Mouse (Mus musculus) liver, embryonic 15.5 days (tissue): ENCODE results near the gene Pan2. TPM values are rescaled to one million over a fixed set of nuclear protein-coding genes. Genes with fewer than 3 reads are reported as not detected.
"Not testable (repeated sequence)": the region's sequence is repeated elsewhere in the genome, so short reads cannot be mapped to it uniquely, and the experiment has no call there.

ENCODE experiments used
- ATAC-seq: fragments of 200-750 bp; cut with Nextera tagmentation; 2 replicates; pipeline ENCODE4 v1.8.0; 2017; ENCODE audit warnings: moderate number of reproducible peaks, mild to moderate bottlenecking, moderate library complexity; ENCODE audit not compliant: insufficient read depth
- H3K27ac ChIP-seq: fragments of 300-500 bp; sonication (generic); replicated peaks from 2 replicates; pipeline ENCODE4 v1.5.1; 2015; ENCODE audit warnings: mild to moderate bottlenecking, inconsistent platforms
- H3K27me3 ChIP-seq: fragments of 300-500 bp; sonication (generic); 2 replicates; pipeline ENCODE4 v1.6.1; 2015; ENCODE audit warnings: mild to moderate bottlenecking, inconsistent platforms
- H3K36me3 ChIP-seq: fragments of 300-500 bp; sonication (generic); replicated peaks from 2 replicates; pipeline ENCODE4 v1.6.1; 2015; ENCODE audit warnings: moderate library complexity, mild to moderate bottlenecking, inconsistent platforms
- H3K4me1 ChIP-seq: fragments of 300-500 bp; sonication (generic); replicated peaks from 2 replicates; pipeline ENCODE4 v1.6.1; 2015; ENCODE audit warnings: inconsistent platforms
- H3K4me2 ChIP-seq: fragments of 300-500 bp; sonication (generic); 2 replicates; pipeline ENCODE4 v1.6.1; 2015; ENCODE audit warnings: moderate library complexity, mild to moderate bottlenecking, inconsistent platforms
- H3K4me3 ChIP-seq: fragments of 300-500 bp; sonication (generic); replicated peaks from 2 replicates; pipeline ENCODE4 v1.5.1; 2015; ENCODE audit warnings: mild to moderate bottlenecking, inconsistent platforms
- H3K9ac ChIP-seq: fragments of 300-500 bp; sonication (generic); 2 replicates; pipeline ENCODE4 v1.6.1; 2015; ENCODE audit warnings: moderate library complexity, mild to moderate bottlenecking, inconsistent platforms
- H3K9me3 ChIP-seq: fragments of 300-500 bp; sonication (generic); replicated peaks from 2 replicates; pipeline ENCODE4 v1.6.1; 2016; ENCODE audit warnings: inconsistent platforms
- WGBS: fragments of 180-500 bp; shearing (Covaris S2); methylation state at CpG from one replicate; pipeline ENCODE4 v1.1.7; 2015; ENCODE audit warnings: mixed read lengths; ENCODE audit not compliant: insufficient replicate concordance; 5-methylcytosine and 5-hydroxymethylcytosine counted together
- polyA plus RNA-seq: library from polyadenylated mRNA; unstranded; fragments of >200 nt; fragmentation: Nextera tagmentation; extraction: Ambion mirVana; gene quantifications from 2 replicates; pipeline ENCODE4 v1.2.1, GENCODE M21; 2015

The Pan2 gene
- polyA plus RNA-seq, 1 experiment from 2014 or later, result 12.9 TPM

- WGBS, result 66% methylated on average over 31 of the region's 31 CpGs
- H3K4me1 ChIP-seq, result 0 out of 2 replicates have a peak, but pooled peaks cover 3% of the 10 kb centered on the region
- H3K9ac ChIP-seq, result no peak overlapping the region
- ATAC-seq, result no peak; the same call in 1 of the 2 replicates
- H3K27me3 ChIP-seq, result no peaks in the 10 kb centered on the region
- 0 out of 2 replicates have a peak overlapping the region, but pooled peaks have one; percentile 22 for H3K27ac ChIP-seq
- H3K4me2 ChIP-seq, result no peak overlapping the region
- peaks cover 88% of the 10 kb centered on the region for H3K36me3 ChIP-seq
- H3K4me3 ChIP-seq, result no peak overlapping the region
- no peaks in the 10 kb centered on the region for H3K9me3 ChIP-seq
These were observed 19.2 kb upstream of the Pan2 start for GRCm38 (mm10) chr10:128283604-128284579.

GRCm38 (mm10) chr10:128290594-128290993 is 12.5 kb upstream of the Pan2 start:
- not testable (repeated sequence) for H3K9me3 ChIP-seq, ATAC-seq, H3K27ac ChIP-seq, H3K9ac ChIP-seq, H3K4me3 ChIP-seq, H3K27me3 ChIP-seq, H3K4me1 ChIP-seq, H3K4me2 ChIP-seq
- 88% methylated on average over 1 of the region's 1 CpGs for WGBS
- peaks cover 56% of the 10 kb centered on the region for H3K36me3 ChIP-seq

GRCm38 (mm10) chr10:128296370-128297090 is 6.6 kb upstream of the Pan2 start:
- H3K27ac ChIP-seq, result no peak overlapping the region
- H3K4me1 ChIP-seq, result peaks cover 12% of the 10 kb centered on the region
- no peak overlapping the region for H3K4me2 ChIP-seq
- H3K9ac ChIP-seq, result no peak overlapping the region
- ATAC-seq, result no peak
- no peak overlapping the region for H3K4me3 ChIP-seq
- no peaks in the 10 kb centered on the region for H3K9me3 ChIP-seq
- no peaks in the 10 kb centered on the region for H3K27me3 ChIP-seq
- 68% methylated on average over 13 of the region's 13 CpGs for WGBS
- peaks cover 11% of the 10 kb centered on the region for H3K36me3 ChIP-seq

- Histone ChIP-seq H3K36me3 (peaks cover 4% of the 10 kb centered on the region), H3K9me3 (no peaks in the 10 kb centered on the region), H3K4me1 (peaks cover 13% of the 10 kb centered on the region), H3K4me3 (no peak overlapping the region), H3K27ac (no peak overlapping the region), H3K27me3 (no peaks in the 10 kb centered on the region), H3K4me2 (no peak overlapping the region), H3K9ac (no peak overlapping the region)
- no peak for ATAC-seq
- 69% methylated on average over 4 of the region's 4 CpGs for WGBS
These were observed 5.9 kb upstream of the Pan2 start for GRCm38 (mm10) chr10:128297221-128297620.

DNA sequence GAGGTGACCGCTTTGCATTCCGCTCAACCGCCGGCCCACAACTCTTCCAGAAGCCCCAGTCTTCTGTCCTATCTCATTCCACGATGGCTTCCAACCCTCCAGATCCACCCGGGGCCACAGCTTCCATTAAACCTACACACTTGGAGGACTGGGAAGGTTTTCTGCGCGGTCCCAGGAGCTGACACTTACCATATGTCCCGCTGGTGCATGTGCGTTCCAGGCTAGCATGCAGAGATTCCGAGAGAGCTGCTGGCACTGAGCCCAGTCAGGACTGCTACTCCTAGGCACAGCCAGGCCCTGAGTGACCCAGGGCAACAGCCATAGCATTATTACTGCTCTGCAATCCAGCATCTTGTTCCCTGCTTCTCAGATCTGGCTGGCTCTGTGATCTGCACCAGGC is 5.5 kb upstream of the Pan2 start:
- Histone ChIP-seq H3K4me3 (no peak overlapping the region), H3K36me3 (no peaks in the 10 kb centered on the region; the same call in 1 of the 2 replicates), H3K27ac (no peak overlapping the region), H3K4me1 (peaks cover 17% of the 10 kb centered on the region), H3K4me2 (no peak overlapping the region), H3K9me3 (no peaks in the 10 kb centered on the region), H3K9ac (no peak overlapping the region), H3K27me3 (no peaks in the 10 kb centered on the region)
- 0 out of 2 replicates have a peak, but pooled peaks have one; percentile 20 for ATAC-seq
- 75% methylated on average over 11 of the region's 11 CpGs for WGBS

GRCm38 (mm10) chr10:128298243-128298642 is 4.9 kb upstream of the Pan2 start:
- Histone ChIP-seq H3K4me3 (no peak overlapping the region), H3K27me3 (no peaks in the 10 kb centered on the region), H3K9me3 (no peaks in the 10 kb centered on the region), H3K36me3 (no peaks in the 10 kb centered on the region), H3K9ac (no peak overlapping the region), H3K4me2 (peak overlapping the region; percentile 8; the same call in 1 of the 2 replicates), H3K27ac (no peak overlapping the region), H3K4me1 (peaks cover 17% of the 10 kb centered on the region)
- ATAC-seq, result no peak
- 37% methylated on average over 6 of the region's 6 CpGs for WGBS

- H3K27ac ChIP-seq, result no peak within 1 kb of the TSS
- no peaks in the 10 kb centered on the region for H3K9me3 ChIP-seq
- H3K4me3 ChIP-seq, result no peak within 1 kb of the TSS
- peak within 1 kb of the TSS; percentile 8; the same call in 1 of the 2 replicates for H3K4me2 ChIP-seq
- no peak for ATAC-seq
- H3K36me3 ChIP-seq, result no peaks in the 10 kb centered on the region
- H3K4me1 ChIP-seq, result peaks cover 19% of the 10 kb centered on the region
- no peak within 1 kb of the TSS for H3K9ac ChIP-seq
- no peaks in the 10 kb centered on the region for H3K27me3 ChIP-seq
- WGBS, result 57% methylated on average over 11 of the region's 11 CpGs
These were observed 4.4 kb upstream of the Pan2 start, which contains the start of gene Il23a for GRCm38 (mm10) chr10:128298702-128299171. Il23a (minus strand) TSS chr10:128298752.

DNA sequence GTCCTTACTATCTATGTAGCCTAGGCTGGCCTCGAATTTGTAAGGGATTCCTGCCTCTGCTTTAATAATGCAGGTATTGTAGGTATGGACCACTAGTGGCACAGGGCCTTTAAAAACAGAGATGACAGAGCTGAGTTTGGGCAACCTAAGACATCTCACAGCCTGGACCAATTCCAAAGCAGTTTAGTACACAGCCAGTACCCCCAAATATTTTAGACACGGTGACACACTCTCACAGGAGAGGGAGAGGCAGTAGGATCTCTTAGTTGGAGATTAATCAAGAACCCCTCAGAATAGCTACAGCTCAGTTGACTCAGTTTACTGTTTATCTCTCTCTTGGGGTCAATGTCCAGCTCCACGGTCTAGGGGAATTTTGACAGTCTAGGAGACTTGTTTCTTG is 778 bp upstream of the Pan2 start:
- Histone ChIP-seq H3K9me3 (no peaks in the 10 kb centered on the region), H3K9ac (peak overlapping the region; percentile 76), H3K4me3 (peak overlapping the region; percentile 74), H3K4me2 (peak overlapping the region; percentile 82), H3K27me3 (no peaks in the 10 kb centered on the region), H3K27ac (peak overlapping the region; percentile 90), H3K4me1 (peaks cover 33% of the 10 kb centered on the region), H3K36me3 (peaks cover 12% of the 10 kb centered on the region; the same call in 1 of the 2 replicates)
- 15% methylated on average over 3 of the region's 3 CpGs for WGBS
- ATAC-seq, result no peak

- H3K9ac ChIP-seq, result peak overlapping the region; percentile 76
- no peaks in the 10 kb centered on the region for H3K9me3 ChIP-seq
- peaks cover 29% of the 10 kb centered on the region for H3K4me1 ChIP-seq
- peaks cover 12% of the 10 kb centered on the region; the same call in 1 of the 2 replicates for H3K36me3 ChIP-seq
- peak; percentile 16 for ATAC-seq
- H3K27me3 ChIP-seq, result no peaks in the 10 kb centered on the region
- H3K4me3 ChIP-seq, result peak overlapping the region; percentile 74
- WGBS, result under 1% methylated on average over 9 of the region's 9 CpGs
- peak overlapping the region; percentile 90 for H3K27ac ChIP-seq
- H3K4me2 ChIP-seq, result peak overlapping the region; percentile 82
These were observed 380 bp upstream of the Pan2 start for GRCm38 (mm10) chr10:128302785-128303125.

DNA sequence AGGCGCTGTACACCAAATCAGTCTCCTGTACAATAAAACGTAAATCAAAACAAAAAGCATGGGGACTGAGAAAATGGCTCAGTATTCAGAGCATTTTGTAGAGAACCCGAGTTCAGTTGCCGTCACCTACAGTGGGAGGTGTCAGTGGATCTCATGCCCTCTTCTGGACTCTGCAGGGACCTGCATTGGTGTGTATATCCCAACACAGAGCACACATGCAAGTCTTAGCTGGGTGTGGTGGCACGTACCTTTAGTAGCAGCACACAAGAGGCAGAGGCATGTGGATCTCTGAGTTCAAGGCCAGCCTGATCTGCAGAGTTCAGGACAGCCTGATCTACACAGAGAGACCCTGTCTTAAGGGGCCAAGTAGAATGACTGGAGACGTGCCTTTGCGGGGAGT is 6.5 kb downstream of the Pan2 start:
- ATAC-seq, result no peak
- H3K4me1 ChIP-seq, result peaks cover 4% of the 10 kb centered on the region
- H3K9me3 ChIP-seq, result no peaks in the 10 kb centered on the region
- 89% methylated on average over 7 of the region's 7 CpGs for WGBS
- no peak overlapping the region for H3K27ac ChIP-seq
- H3K27me3 ChIP-seq, result no peaks in the 10 kb centered on the region
- no peak overlapping the region for H3K9ac ChIP-seq
- H3K4me2 ChIP-seq, result no peak overlapping the region
- peaks cover 73% of the 10 kb centered on the region for H3K36me3 ChIP-seq
- H3K4me3 ChIP-seq, result no peak overlapping the region

DNA sequence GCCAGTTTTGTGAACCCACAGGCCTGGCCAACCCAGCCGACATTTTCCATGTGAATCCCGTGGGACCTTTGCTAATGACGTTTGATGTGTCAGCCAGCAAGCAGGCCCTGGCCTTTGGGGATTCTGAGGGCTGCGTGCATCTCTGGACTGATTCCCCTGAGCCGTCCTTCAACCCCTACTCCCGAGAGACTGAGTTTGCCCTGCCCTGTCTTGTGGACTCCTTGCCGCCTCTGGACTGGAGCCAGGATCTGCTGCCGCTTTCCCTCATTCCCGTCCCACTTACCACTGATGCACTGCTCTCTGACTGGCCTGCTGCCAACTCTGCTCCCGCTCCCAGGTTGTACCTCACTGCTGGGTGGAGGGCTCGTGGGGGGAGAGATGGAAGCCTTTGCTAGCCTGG is 7.0 kb downstream of the Pan2 start:
- no peak for ATAC-seq
- H3K9ac ChIP-seq, result no peak overlapping the region

More for the DNA sequence above, 7.0 kb downstream of the Pan2 start:
- H3K4me2 ChIP-seq, result no peak overlapping the region
- H3K9me3 ChIP-seq, result no peaks in the 10 kb centered on the region
- no peak overlapping the region for H3K4me3 ChIP-seq
- H3K27me3 ChIP-seq, result no peaks in the 10 kb centered on the region
- H3K4me1 ChIP-seq, result peaks cover 3% of the 10 kb centered on the region
- no peak overlapping the region for H3K27ac ChIP-seq
- peaks cover 77% of the 10 kb centered on the region for H3K36me3 ChIP-seq
- 77% methylated on average over 11 of the region's 11 CpGs for WGBS
